Mouse (Mus musculus) liver, embryonic 15.5 days (tissue): ENCODE data around the gene Kctd5. TPM values are rescaled to one million over a fixed set of nuclear protein-coding genes. Genes with fewer than 3 reads are reported as not detected.
A peak's percentile ranks its signal among the peaks of the same experiment; 100 is the strongest.

Source experiments
- ATAC-seq: fragments of 200-750 bp; cut with Nextera tagmentation; 2 replicates; pipeline ENCODE4 v1.8.0; 2017; ENCODE audit warnings: moderate number of reproducible peaks, mild to moderate bottlenecking, moderate library complexity; ENCODE audit not compliant: insufficient read depth
- H3K27ac ChIP-seq: fragments of 300-500 bp; sonication (generic); replicated peaks from 2 replicates; pipeline ENCODE4 v1.5.1; 2015; ENCODE audit warnings: mild to moderate bottlenecking, inconsistent platforms
- H3K27me3 ChIP-seq: fragments of 300-500 bp; sonication (generic); 2 replicates; pipeline ENCODE4 v1.6.1; 2015; ENCODE audit warnings: mild to moderate bottlenecking, inconsistent platforms
- H3K36me3 ChIP-seq: fragments of 300-500 bp; sonication (generic); replicated peaks from 2 replicates; pipeline ENCODE4 v1.6.1; 2015; ENCODE audit warnings: moderate library complexity, mild to moderate bottlenecking, inconsistent platforms
- H3K4me1 ChIP-seq: fragments of 300-500 bp; sonication (generic); replicated peaks from 2 replicates; pipeline ENCODE4 v1.6.1; 2015; ENCODE audit warnings: inconsistent platforms
- H3K4me2 ChIP-seq: fragments of 300-500 bp; sonication (generic); 2 replicates; pipeline ENCODE4 v1.6.1; 2015; ENCODE audit warnings: moderate library complexity, mild to moderate bottlenecking, inconsistent platforms
- H3K4me3 ChIP-seq: fragments of 300-500 bp; sonication (generic); replicated peaks from 2 replicates; pipeline ENCODE4 v1.5.1; 2015; ENCODE audit warnings: mild to moderate bottlenecking, inconsistent platforms
- H3K9ac ChIP-seq: fragments of 300-500 bp; sonication (generic); 2 replicates; pipeline ENCODE4 v1.6.1; 2015; ENCODE audit warnings: moderate library complexity, mild to moderate bottlenecking, inconsistent platforms
- H3K9me3 ChIP-seq: fragments of 300-500 bp; sonication (generic); replicated peaks from 2 replicates; pipeline ENCODE4 v1.6.1; 2016; ENCODE audit warnings: inconsistent platforms
- WGBS: fragments of 180-500 bp; shearing (Covaris S2); methylation state at CpG from one replicate; pipeline ENCODE4 v1.1.7; 2015; ENCODE audit warnings: mixed read lengths; ENCODE audit not compliant: insufficient replicate concordance; 5-methylcytosine and 5-hydroxymethylcytosine counted together
- microRNA-seq: library from miRNA; unstranded; fragments of <30 nt; microRNA quantifications from one replicate; pipeline ENCODE4, GENCODE M21; 2016
- polyA plus RNA-seq: library from polyadenylated mRNA; unstranded; fragments of >200 nt; fragmentation: Nextera tagmentation; extraction: Ambion mirVana; gene quantifications from 2 replicates; pipeline ENCODE4 v1.2.1, GENCODE M21; 2015

Gene Kctd5
- polyA plus RNA-seq, 1 experiment from 2014 or later, result 12.6 TPM

DNA sequence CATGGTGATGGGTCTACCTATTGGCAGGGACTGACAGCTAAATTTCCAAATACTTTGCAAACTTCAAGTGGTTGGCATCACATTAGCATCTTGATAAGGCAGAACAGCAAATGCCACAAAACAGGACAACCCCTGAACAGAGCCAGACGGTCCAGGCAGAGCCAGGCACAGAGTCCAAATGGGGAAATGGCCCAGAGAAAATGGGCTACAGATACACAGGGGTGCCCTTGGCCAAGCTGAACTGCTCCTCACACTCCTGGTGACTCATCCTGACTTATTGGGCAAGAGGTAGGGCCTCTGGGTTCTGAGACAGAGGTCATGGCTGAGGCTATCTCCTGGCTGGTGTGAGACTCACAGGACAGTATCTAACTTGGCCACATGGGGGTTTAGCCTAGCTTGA is 65.9 kb downstream of the Kctd5 start:
- Histone ChIP-seq H3K36me3 (no peaks in the 10 kb centered on the region), H3K27me3 (no peaks in the 10 kb centered on the region), H3K4me2 (no peak overlapping the region), H3K9me3 (no peaks in the 10 kb centered on the region), H3K27ac (no peak overlapping the region), H3K4me1 (no peaks in the 10 kb centered on the region), H3K9ac (no peak overlapping the region), H3K4me3 (no peak overlapping the region)
- WGBS, result 53% methylated on average over 1 of the region's 1 CpGs
- peak; percentile 44 for ATAC-seq

DNA sequence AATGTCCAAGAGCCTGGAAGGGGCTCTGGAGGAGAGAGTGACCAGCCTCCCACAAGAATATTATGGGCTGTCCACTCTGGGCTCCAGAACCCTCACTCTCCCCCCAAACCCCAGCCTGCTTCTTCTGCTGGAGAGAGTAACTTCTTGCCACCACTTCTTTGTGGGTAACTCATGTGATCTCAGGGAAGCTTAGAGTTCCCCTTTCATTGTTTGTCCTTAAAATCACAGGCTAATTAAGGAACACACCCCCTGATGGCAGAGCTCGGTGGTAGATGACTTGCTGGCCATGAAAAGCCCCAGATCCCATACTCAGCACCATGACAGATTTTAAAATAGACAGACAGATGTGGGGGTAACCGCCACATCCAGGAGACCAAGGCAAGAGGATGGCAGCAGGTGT is 66.4 kb downstream of the Kctd5 start:
- WGBS, result 30% methylated on average over 2 of the region's 2 CpGs
- ATAC-seq, result no peak
- no peak overlapping the region for H3K27ac ChIP-seq
- no peak overlapping the region for H3K4me2 ChIP-seq
- no peaks in the 10 kb centered on the region for H3K4me1 ChIP-seq
- H3K4me3 ChIP-seq, result no peak overlapping the region
- H3K9ac ChIP-seq, result no peak overlapping the region
- no peaks in the 10 kb centered on the region for H3K27me3 ChIP-seq
- no peaks in the 10 kb centered on the region for H3K9me3 ChIP-seq
- no peaks in the 10 kb centered on the region for H3K36me3 ChIP-seq

DNA sequence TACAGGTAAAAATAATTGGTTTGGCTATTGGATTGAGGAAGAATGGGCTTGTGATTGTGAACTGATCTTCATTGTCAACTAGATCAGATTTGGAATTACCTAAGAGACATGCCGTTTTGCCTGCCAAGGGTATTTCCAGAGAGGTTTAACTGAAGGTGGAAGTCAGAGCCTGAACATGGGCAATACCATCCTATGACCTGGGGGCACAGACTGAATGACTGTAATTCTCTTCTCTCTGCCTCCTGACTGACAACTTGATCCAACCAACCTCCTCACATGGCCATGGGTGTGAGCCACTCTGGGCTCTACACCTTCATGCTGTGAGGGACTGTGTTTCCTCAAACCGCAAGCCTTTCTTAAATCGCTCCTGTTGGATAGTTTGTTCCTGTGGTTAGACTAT is 68.2 kb downstream of the Kctd5 start:
- Histone ChIP-seq H3K9me3 (no peaks in the 10 kb centered on the region), H3K4me2 (no peak overlapping the region), H3K4me1 (no peaks in the 10 kb centered on the region), H3K27ac (no peak overlapping the region), H3K4me3 (no peak overlapping the region), H3K27me3 (no peaks in the 10 kb centered on the region), H3K9ac (no peak overlapping the region), H3K36me3 (no peaks in the 10 kb centered on the region)
- ATAC-seq, result no peak
- 76% methylated on average over 3 of the region's 3 CpGs for WGBS

DNA sequence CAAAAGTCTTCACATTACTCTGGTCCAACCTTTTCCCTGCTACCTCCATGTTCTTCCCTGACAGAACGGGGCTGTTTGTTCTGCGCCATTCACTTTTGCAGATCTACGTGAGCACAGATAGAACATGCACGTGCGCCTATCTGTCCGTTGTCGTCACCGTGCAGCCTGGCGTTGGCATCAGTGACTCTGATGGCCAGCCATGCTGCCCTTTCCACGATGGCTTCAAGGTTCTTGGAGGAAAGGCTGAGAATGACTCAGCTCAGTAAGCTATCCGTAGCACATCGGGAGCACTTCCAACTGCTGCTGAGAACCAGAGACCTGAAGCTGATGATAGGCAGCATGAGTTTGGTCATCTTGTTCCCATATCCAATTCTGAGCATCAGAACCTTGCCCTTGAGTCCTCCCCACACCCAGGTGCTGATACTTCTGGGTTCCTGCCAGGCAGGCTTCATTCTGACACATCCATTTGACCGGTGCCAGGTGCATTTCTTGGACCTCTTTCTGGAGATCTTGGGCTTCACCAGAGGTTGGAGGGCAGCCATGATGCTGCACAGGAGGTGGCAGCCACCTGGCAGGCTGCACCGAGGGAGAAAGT is 69.1 kb downstream of the Kctd5 start:
- Histone ChIP-seq H3K4me2 (no peak overlapping the region), H3K9ac (no peak overlapping the region), H3K36me3 (no peaks in the 10 kb centered on the region), H3K27me3 (no peaks in the 10 kb centered on the region), H3K27ac (no peak overlapping the region), H3K4me3 (no peak overlapping the region), H3K9me3 (no peaks in the 10 kb centered on the region), H3K4me1 (no peaks in the 10 kb centered on the region)
- no peak for ATAC-seq
- WGBS, result 73% methylated on average over 14 of the region's 14 CpGs

DNA sequence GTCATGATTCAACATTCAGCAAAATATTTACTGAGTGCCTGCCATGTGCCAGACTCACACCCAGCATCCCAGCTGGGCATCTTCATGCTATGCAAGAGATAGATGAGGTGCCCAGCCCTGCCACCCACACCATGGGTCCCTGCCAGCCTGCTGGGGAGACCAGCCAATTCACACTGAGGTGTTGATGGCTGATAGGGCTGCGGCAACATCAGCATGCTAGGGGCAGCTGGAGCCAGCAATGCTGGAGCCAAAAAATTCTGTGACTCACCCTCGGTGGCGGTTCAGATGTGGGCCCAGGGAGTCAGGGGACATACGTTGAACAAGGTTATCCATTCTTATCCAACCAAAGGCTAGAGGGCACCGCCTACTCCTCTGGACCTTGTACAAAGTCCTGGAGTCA is 72.9 kb downstream of the Kctd5 start:
- no peak overlapping the region for H3K27ac ChIP-seq
- H3K9ac ChIP-seq, result no peak overlapping the region
- H3K4me1 ChIP-seq, result no peaks in the 10 kb centered on the region
- no peak overlapping the region for H3K4me3 ChIP-seq
- no peaks in the 10 kb centered on the region for H3K36me3 ChIP-seq
- no peaks in the 10 kb centered on the region for H3K9me3 ChIP-seq
- ATAC-seq, result no peak
- 40% methylated on average over 5 of the region's 5 CpGs for WGBS
- H3K4me2 ChIP-seq, result no peak overlapping the region
- no peaks in the 10 kb centered on the region for H3K27me3 ChIP-seq

DNA sequence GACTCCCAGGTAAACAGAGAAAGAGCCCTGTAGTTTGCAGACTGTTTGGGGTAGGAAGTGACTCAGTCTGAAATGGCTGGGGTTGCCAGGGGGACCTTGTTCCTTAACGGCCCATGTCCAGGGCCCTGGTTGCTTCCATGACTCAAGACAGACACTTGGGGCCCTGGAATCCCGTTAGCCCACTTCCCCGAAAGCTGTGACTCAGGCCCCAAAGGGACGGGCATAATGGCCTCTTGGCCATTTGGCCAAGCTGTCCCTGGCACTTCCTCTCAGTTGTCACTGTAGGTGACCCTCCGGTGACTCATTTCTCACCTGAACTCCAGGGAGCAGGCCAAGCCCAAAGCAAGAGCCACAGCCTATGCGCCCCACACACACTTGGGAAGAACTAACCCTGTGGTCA is 74.9 kb downstream of the Kctd5 start:
- no peaks in the 10 kb centered on the region for H3K9me3 ChIP-seq
- no peak overlapping the region for H3K27ac ChIP-seq
- no peak overlapping the region for H3K4me2 ChIP-seq
- WGBS, result 36% methylated on average over 6 of the region's 6 CpGs
- no peaks in the 10 kb centered on the region for H3K36me3 ChIP-seq
- H3K4me3 ChIP-seq, result no peak overlapping the region
- peaks cover 11% of the 10 kb centered on the region; the same call in 1 of the 2 replicates for H3K27me3 ChIP-seq
- H3K4me1 ChIP-seq, result no peaks in the 10 kb centered on the region; the same call in 1 of the 2 replicates
- no peak for ATAC-seq
- no peak overlapping the region for H3K9ac ChIP-seq

DNA sequence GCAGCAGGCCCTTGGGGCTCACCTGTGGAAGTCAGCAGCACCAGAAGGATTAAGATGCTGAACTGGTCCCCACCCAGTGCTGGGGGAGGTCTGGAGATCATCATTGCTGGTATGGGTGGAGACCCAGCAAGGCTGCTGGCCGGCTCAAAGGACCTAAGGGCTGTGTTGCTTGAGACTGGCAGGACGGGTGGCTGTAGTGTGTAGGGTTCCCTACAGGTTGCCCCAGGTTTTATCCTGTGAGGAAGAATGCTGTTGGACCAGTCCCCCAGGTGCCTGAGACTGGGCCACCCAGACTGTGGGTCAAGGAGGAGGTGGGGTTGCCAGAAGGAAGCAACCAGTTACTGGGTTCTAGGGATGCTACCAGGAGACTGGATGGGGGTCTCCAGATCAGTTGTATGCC is 75.4 kb downstream of the Kctd5 start, which contains the start of gene Prss22:
Gene Prss22, minus strand, starts transcription at position 200 of the 400 bp plus-strand sequence.
- H3K27me3 ChIP-seq, result peaks cover 11% of the 10 kb centered on the region; the same call in 1 of the 2 replicates
- peaks cover 3% of the 10 kb centered on the region; the same call in 1 of the 2 replicates for H3K4me1 ChIP-seq
- H3K36me3 ChIP-seq, result no peaks in the 10 kb centered on the region
- WGBS, result 44% methylated on average over 2 of the region's 2 CpGs
- no peaks in the 10 kb centered on the region for H3K9me3 ChIP-seq
- no peak within 1 kb of the TSS for H3K9ac ChIP-seq
- H3K4me3 ChIP-seq, result no peak within 1 kb of the TSS
- H3K4me2 ChIP-seq, result no peak within 1 kb of the TSS
- H3K27ac ChIP-seq, result no peak within 1 kb of the TSS
- no peak for ATAC-seq

Small RNAs within 50 kb of the gene (microRNA-seq; reads per million reads assigned to microRNA genes)
- not detected for gene Gm27700

Other genes with a start within 250 kb of the Kctd5 start
- 388 and 452 TPM in 2 replicates for gene Elob, start 244.3 kb downstream of the Kctd5 start, polyA plus RNA-seq
- gene Prss33, start 237.4 kb downstream of the Kctd5 start, polyA plus RNA-seq, result not detected in 2 replicates
- gene Prss32, start 229.6 kb downstream of the Kctd5 start, polyA plus RNA-seq, result not detected in 2 replicates
- gene Prss41, start 229.3 kb downstream of the Kctd5 start, polyA plus RNA-seq, result 0.10 TPM in 1 of 2 replicates, not detected in the other
- gene Prss21, start 205.4 kb downstream of the Kctd5 start, polyA plus RNA-seq, result not detected in 2 replicates
- not detected in 2 replicates for gene Dcpp1, start 192.6 kb downstream of the Kctd5 start, polyA plus RNA-seq
- gene Dcpp2, start 192.6 kb downstream of the Kctd5 start, polyA plus RNA-seq, result not detected in 2 replicates
- gene Dcpp3, start 156.0 kb downstream of the Kctd5 start, polyA plus RNA-seq, result not detected in 2 replicates
- not detected in 2 replicates for gene Sbp, start 131.8 kb downstream of the Kctd5 start, polyA plus RNA-seq
- gene Sbpl, start 118.2 kb downstream of the Kctd5 start, polyA plus RNA-seq, result not detected in 2 replicates
- gene Prss30, start 92.9 kb downstream of the Kctd5 start, polyA plus RNA-seq, result 0.14 TPM in 1 of 2 replicates, not detected in the other
- not detected in 2 replicates for gene Prss22, start 75.4 kb downstream of the Kctd5 start, polyA plus RNA-seq
- not detected in 2 replicates for gene Prss27, start 35.3 kb downstream of the Kctd5 start, polyA plus RNA-seq
- gene Pdpk1, start 77.4 kb upstream of the Kctd5 start, polyA plus RNA-seq, result 25.2 and 26.3 TPM in 2 replicates
- gene Amdhd2, start 90.3 kb upstream of the Kctd5 start, polyA plus RNA-seq, result 21.4 and 23.6 TPM in 2 replicates
- 362 and 405 TPM in 2 replicates for gene Atp6v0c, start 96.2 kb upstream of the Kctd5 start, polyA plus RNA-seq
- gene Tbc1d24, start 132.1 kb upstream of the Kctd5 start, polyA plus RNA-seq, result 6.6 and 7.9 TPM in 2 replicates
- 1.1 and 1.2 TPM in 2 replicates for gene Ntn3, start 136.0 kb upstream of the Kctd5 start, polyA plus RNA-seq
- 8.2 and 9.6 TPM in 2 replicates for gene Tedc2, start 147.4 kb upstream of the Kctd5 start, polyA plus RNA-seq
- 71.5 and 75.6 TPM in 2 replicates for gene Ccnf, start 178.0 kb upstream of the Kctd5 start, polyA plus RNA-seq